Mouse (Mus musculus): ENCODE measurements around the gene Ggt6.

- TF ChIP-seq GATA1 (IDR thresholded peaks at IDR 0.05; ENCODE audit: borderline replicate concordance, low read length) (no peak), FLI1 (IDR thresholded peaks at IDR 0.05; ENCODE audit: low read length) (no peak)
Observed at GRCm38 (mm10) chr11:72407574-72407973, 27.8 kb upstream of the Ggt6 start.
